Comparison of ENCODE assay signal across 9 mouse cellular contexts in the genomic region with DNA sequence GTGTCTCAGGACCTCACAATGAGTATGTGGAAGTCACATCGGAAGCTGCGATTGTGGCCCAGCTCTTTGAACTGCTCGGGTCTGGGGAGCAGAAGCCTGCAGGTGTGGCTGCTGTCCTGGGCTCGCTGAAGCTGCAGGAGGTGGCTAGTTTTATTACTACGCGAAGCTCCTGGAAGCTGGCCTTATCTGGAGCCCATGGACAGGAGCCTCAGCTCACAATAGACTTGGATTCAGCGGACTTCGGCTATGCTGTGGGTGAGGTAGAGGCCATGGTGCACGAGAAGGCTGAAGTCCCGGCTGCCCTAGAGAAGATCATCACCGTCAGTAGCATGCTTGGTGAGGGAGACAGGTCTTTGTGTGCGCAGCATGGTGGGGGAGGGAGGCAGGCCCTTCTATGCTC. TPM values are rescaled to one million over a fixed set of nuclear protein-coding genes. Genes with fewer than 3 reads are reported as not detected.
A peak's percentile ranks its signal among the peaks of the same experiment; 100 is the strongest.
DNase-seq lines count a peak whose midpoint lies in the region; ATAC-seq and TF ChIP-seq lines count a peak whose summit lies in the region.
"Had no signal": no experiment of that assay in that cellular context is flagged by ENCODE, and none has a peak within 500 bp of the region (broad histone marks: within the 10 kb centered on the region; RNA-seq: fewer than 3 reads in every experiment).

No protein-coding gene starts in this region.

- H3K9ac ChIP-seq in lung, embryonic 15.5 days, result peak overlapping the region; percentile 66
- H3K9ac ChIP-seq in embryonic facial prominence, embryonic 15.5 days, result no peak overlapping the region

- peak overlapping the region; percentile 72 for H3K4me3 ChIP-seq in lung, embryonic 15.5 days
- peak overlapping the region; percentile 80 for H3K4me3 ChIP-seq in embryonic facial prominence, embryonic 15.5 days (replicated peaks)
- H3K4me3 ChIP-seq in limb, embryonic 10.5 days, result peak overlapping the region; percentile 78
- H3K4me3 ChIP-seq in olfactory bulb, adult 2 months (ENCODE audit: insufficient read depth, low read depth, low read length), result peak overlapping the region; percentile 84

- DNase-seq in lung, postnatal 14 days, result no peak
- DNase-seq in limb, embryonic 10.5 days (ENCODE audit: low spot score), result no peak
- no peak for DNase-seq in adrenal gland, postnatal 14 days
- DNase-seq in frontal cortex, postnatal 14 days (ENCODE audit: low spot score in 2 of 2), result no peak
- no peak for DNase-seq in left cerebral cortex, postnatal 36 days (ENCODE audit: low spot score in 2 of 2)
- DNase-seq: lung, adult 18-20 months had no signal

- no peak for ATAC-seq in lung, embryonic 15.5 days (ENCODE audit: borderline replicate concordance, extremely low read depth, low FRiP score, low TSS enrichment)
- ATAC-seq in embryonic facial prominence, embryonic 15.5 days (ENCODE audit: insufficient number of reproducible peaks, low FRiP score, low TSS enrichment, low read depth), result no peak

- intact Hi-C loops in left cerebral cortex, postnatal 36 days (cut with DNase I), result no loop called here

- no peaks in the 10 kb centered on the region for H3K27me3 ChIP-seq in lung, embryonic 15.5 days
- no peaks in the 10 kb centered on the region for H3K27me3 ChIP-seq in embryonic facial prominence, embryonic 15.5 days
- H3K27me3 ChIP-seq in limb, embryonic 10.5 days (ENCODE audit: low read depth, poor library complexity, severe bottlenecking), result 0 out of 2 replicates have a peak, but pooled peaks cover 8% of the 10 kb centered on the region

- peak overlapping the region; percentile 67 for H3K4me2 ChIP-seq in lung, embryonic 15.5 days
- peak overlapping the region; percentile 66 for H3K4me2 ChIP-seq in embryonic facial prominence, embryonic 15.5 days (replicated peaks)

- H3K9me3 ChIP-seq in lung, embryonic 15.5 days, result no peaks in the 10 kb centered on the region
- H3K9me3 ChIP-seq in embryonic facial prominence, embryonic 15.5 days (replicated peaks), result no peaks in the 10 kb centered on the region
- no peaks in the 10 kb centered on the region for H3K9me3 ChIP-seq in limb, embryonic 10.5 days (replicated peaks)

- H3K4me1 ChIP-seq in lung, embryonic 15.5 days, result peaks cover 34% of the 10 kb centered on the region
- H3K4me1 ChIP-seq in embryonic facial prominence, embryonic 15.5 days, result peaks cover 36% of the 10 kb centered on the region
- H3K4me1 ChIP-seq in limb, embryonic 10.5 days, result peaks cover 42% of the 10 kb centered on the region
- H3K4me1 ChIP-seq in olfactory bulb, adult 2 months (ENCODE audit: control insufficient read depth, insufficient read depth, low read length), result peaks cover 21% of the 10 kb centered on the region

- no peak for TF ChIP-seq CTCF in olfactory bulb, adult 2 months (IDR thresholded peaks at IDR 0.05; ENCODE audit: insufficient read depth, low read depth, low read length)

- H3K36me3 ChIP-seq in lung, embryonic 15.5 days, result peaks cover 3% of the 10 kb centered on the region; the same call in 1 of the 2 replicates
- peaks cover 18% of the 10 kb centered on the region for H3K36me3 ChIP-seq in embryonic facial prominence, embryonic 15.5 days
- H3K36me3 ChIP-seq in limb, embryonic 10.5 days, result peaks cover 22% of the 10 kb centered on the region

- H3K27ac ChIP-seq in lung, embryonic 15.5 days, result no peak overlapping the region
- H3K27ac ChIP-seq in embryonic facial prominence, embryonic 15.5 days (replicated peaks), result no peak overlapping the region
- H3K27ac ChIP-seq in limb, embryonic 10.5 days, result peak overlapping the region; percentile 94
- no peak overlapping the region for H3K27ac ChIP-seq in olfactory bulb, adult 2 months (ENCODE audit: insufficient read depth, low read depth, low read length)

- TF ChIP-seq POLR2A in olfactory bulb, adult 2 months (IDR thresholded peaks at IDR 0.05; ENCODE audit: insufficient read depth, low read depth, low read length), result no peak

- 60% methylated on average over 12 of the region's 12 CpGs for WGBS in lung, embryonic 15.5 days
- WGBS in embryonic facial prominence, embryonic 15.5 days, result 65% methylated on average over 12 of the region's 12 CpGs
- WGBS in limb, embryonic 10.5 days, result 70% methylated on average over 12 of the region's 12 CpGs
- WGBS in olfactory bulb, adult 2 months, result 65% methylated on average over 12 of the region's 12 CpGs

RNA-seq across cellular contexts. Expression of gene Thtpa, which starts 1.1 kb away (rescaled TPM):
- 22.0 and 22.9 TPM in 2 replicates for polyA plus RNA-seq in lung, embryonic 15.5 days (2015; fragmentation: Nextera tagmentation; extraction: Ambion mirVana)
- 21.5 and 22.4 TPM in 2 replicates for polyA plus RNA-seq in embryonic facial prominence, embryonic 15.5 days (2015; fragmentation: Nextera tagmentation; extraction: Ambion mirVana)
- polyA plus RNA-seq in limb, embryonic 10.5 days (2016; fragmentation: Nextera tagmentation; extraction: Ambion mirVana), result 22.0 and 25.6 TPM in 2 replicates
- polyA plus RNA-seq in olfactory bulb, adult 2 months (2012; ENCODE audit: insufficient read depth, insufficient read length, low replicate concordance, missing spikeins), result not detected in 2 replicates
- 11.3 and 15.8 TPM in 2 replicates for total RNA-seq in adrenal gland, postnatal 14 days (2021)
- 10 to 100 TPM; 24.3 to 29.5 TPM for total RNA-seq in left cerebral cortex, postnatal 36 days (2021)

RNA-seq across cellular contexts. Expression of gene Zfhx2, which starts 3.5 kb away (rescaled TPM):
- 4.2 and 4.3 TPM in 2 replicates for polyA plus RNA-seq in lung, embryonic 15.5 days (2015; fragmentation: Nextera tagmentation; extraction: Ambion mirVana)
- 4.2 and 5.0 TPM in 2 replicates for polyA plus RNA-seq in embryonic facial prominence, embryonic 15.5 days (2015; fragmentation: Nextera tagmentation; extraction: Ambion mirVana)
- polyA plus RNA-seq in limb, embryonic 10.5 days (2016; fragmentation: Nextera tagmentation; extraction: Ambion mirVana), result 4.1 and 5.6 TPM in 2 replicates
- polyA plus RNA-seq in olfactory bulb, adult 2 months (2012; ENCODE audit: insufficient read depth, insufficient read length, low replicate concordance, missing spikeins), result not detected in 2 replicates
- 7.3 and 9.8 TPM in 2 replicates for total RNA-seq in adrenal gland, postnatal 14 days (2021)
- total RNA-seq in left cerebral cortex, postnatal 36 days (2021), result 10 to 100 TPM; 31.0 to 52.3 TPM

RNA-seq across cellular contexts. Expression of gene Ap1g2, which starts 10.7 kb away (rescaled TPM):
- 17.2 and 18.9 TPM in 2 replicates for polyA plus RNA-seq in lung, embryonic 15.5 days (2015; fragmentation: Nextera tagmentation; extraction: Ambion mirVana)
- polyA plus RNA-seq in embryonic facial prominence, embryonic 15.5 days (2015; fragmentation: Nextera tagmentation; extraction: Ambion mirVana), result 25.5 and 29.1 TPM in 2 replicates
- polyA plus RNA-seq in limb, embryonic 10.5 days (2016; fragmentation: Nextera tagmentation; extraction: Ambion mirVana), result 10.6 and 12.5 TPM in 2 replicates
- not detected in 2 replicates for polyA plus RNA-seq in olfactory bulb, adult 2 months (2012; ENCODE audit: insufficient read depth, insufficient read length, low replicate concordance, missing spikeins)
- 26.6 and 36.1 TPM in 2 replicates for total RNA-seq in adrenal gland, postnatal 14 days (2021)
- 10 to 100 TPM in 1 of 2 experiments, 1 to 10 TPM in 1; 6.3 to 20.1 TPM for total RNA-seq in left cerebral cortex, postnatal 36 days (2021)

RNA-seq across cellular contexts. Expression of gene Jph4, which starts 21.1 kb away (rescaled TPM):
- polyA plus RNA-seq in lung, embryonic 15.5 days (2015; fragmentation: Nextera tagmentation; extraction: Ambion mirVana), result 0.33 and 0.37 TPM in 2 replicates
- polyA plus RNA-seq in embryonic facial prominence, embryonic 15.5 days (2015; fragmentation: Nextera tagmentation; extraction: Ambion mirVana), result 3.0 and 3.6 TPM in 2 replicates
- polyA plus RNA-seq in limb, embryonic 10.5 days (2016; fragmentation: Nextera tagmentation; extraction: Ambion mirVana), result 0.03 and 0.08 TPM in 2 replicates
- polyA plus RNA-seq in olfactory bulb, adult 2 months (2012; ENCODE audit: insufficient read depth, insufficient read length, low replicate concordance, missing spikeins), result not detected in 2 replicates
- 3.3 and 5.9 TPM in 2 replicates for total RNA-seq in adrenal gland, postnatal 14 days (2021)
- total RNA-seq in left cerebral cortex, postnatal 36 days (2021), result 100 to 1,000 TPM; 312 to 354 TPM

Comparison
In these comparisons a context has a peak if more than half of its experiments do, and no peak if none do; other contexts are left out.
1. RNA of gene Thtpa, which starts 1.1 kb away (polyA plus RNA-seq): 22.0 to 25.6 TPM in limb, embryonic 10.5 days, 22.0 to 22.9 TPM in lung, embryonic 15.5 days and 21.5 to 22.4 TPM in embryonic facial prominence, embryonic 15.5 days; not detected in olfactory bulb, adult 2 months; every median in the first group is over 10 times any median in the second.
2. RNA of gene Ap1g2, which starts 10.7 kb away (polyA plus RNA-seq): 25.5 to 29.1 TPM in embryonic facial prominence, embryonic 15.5 days, 17.2 to 18.9 TPM in lung, embryonic 15.5 days and 10.6 to 12.5 TPM in limb, embryonic 10.5 days; not detected in olfactory bulb, adult 2 months; every median in the first group is over 10 times any median in the second.
3. Peak in every context shown above with its lines, with median percentiles within 50 percentile points of each other: H3K4me3 ChIP-seq.